Mouse (Mus musculus) bone marrow macrophage, adult 2 months (primary cell): ENCODE data around the gene Prr7.

ENCODE experiments used
- CTCF ChIP-seq: IDR thresholded peaks from 2 replicates; pipeline ENCODE4 v1.5.1; 2012; ENCODE audit warnings: low read depth, mild to moderate bottlenecking, low read length, moderate library complexity
- POLR2A ChIP-seq: IDR thresholded peaks from 2 replicates; pipeline ENCODE4 v1.6.1; 2012; ENCODE audit warnings: mild to moderate bottlenecking, low read depth, low read length, borderline replicate concordance

- TF ChIP-seq CTCF, result no peak
- no peak for TF ChIP-seq POLR2A
These were observed 42.6 kb downstream of the Prr7 start for GRCm38 (mm10) chr13:55506697-55507096.
